Mouse (Mus musculus): ENCODE data around the gene Jph4. TPM values are rescaled to one million over a fixed set of nuclear protein-coding genes. Genes with fewer than 3 reads are reported as not detected.
A peak's percentile ranks its signal among the peaks of the same experiment; 100 is the strongest.

The Jph4 gene
- under 1 TPM in 1 of 2 experiments, not detected in 1; 0.23 TPM for total RNA-seq (2021)
- polyA plus RNA-seq (2012; rRNA removed): 0.25 and 0.32 TPM in 2 replicates
- long read RNA-seq: 0 reads

DNA sequence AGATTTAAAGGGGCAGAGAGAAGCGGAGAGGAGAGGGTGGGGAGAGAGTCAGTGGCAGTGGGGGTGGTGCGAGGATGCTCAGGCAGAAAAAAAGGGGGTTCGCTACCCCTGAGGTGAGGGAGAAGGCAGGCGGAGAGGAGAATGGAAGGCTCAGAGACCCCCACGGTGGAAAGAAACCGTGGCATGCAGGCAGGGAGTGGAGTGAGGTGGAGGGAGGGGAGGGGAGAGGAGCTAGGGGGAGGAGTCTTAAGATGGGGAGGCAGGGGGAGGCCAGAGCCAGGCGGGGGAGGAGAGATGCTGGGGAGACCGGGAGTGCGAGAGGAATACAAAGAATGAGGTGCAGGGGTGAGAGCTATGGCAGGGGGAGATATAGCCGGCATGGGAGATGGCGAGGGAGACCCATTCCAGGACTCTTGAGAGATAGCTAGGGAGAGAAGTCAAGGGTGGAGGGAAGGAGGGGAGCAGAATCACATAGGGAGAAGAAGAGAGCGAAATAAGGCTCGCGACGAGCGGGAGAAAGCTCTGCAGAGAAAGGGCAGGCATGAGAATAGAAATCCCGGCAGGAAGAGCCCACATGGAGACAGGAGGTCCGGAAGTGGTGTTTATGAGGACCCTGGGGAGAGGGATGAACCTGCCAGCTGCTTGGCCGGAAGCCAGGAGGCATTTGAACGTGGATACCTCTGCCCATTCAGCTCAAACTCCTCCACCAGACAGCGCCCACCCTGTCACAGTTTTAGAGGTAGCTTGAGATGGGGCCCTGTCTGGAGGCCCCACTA is at the start of gene Jph4:
Gene Jph4, minus strand, starts transcription at position 511 of the 776 bp plus-strand sequence.
- Histone ChIP-seq H3K27ac (no peak within 1 kb of the TSS), H3K4me1 (ENCODE audit: control insufficient read depth, insufficient read depth, low read length) (peaks cover 4% of the 10 kb centered on the region), H3K27me3 (ENCODE audit: control insufficient read depth, insufficient read depth, low read length) (peaks cover 24% of the 10 kb centered on the region), H3K36me3 (ENCODE audit: control insufficient read depth, insufficient read depth, low read length) (no peaks in the 10 kb centered on the region), H3K79me2 (replicated peaks; ENCODE audit: control insufficient read depth, insufficient read depth, low read length) (no peaks in the 10 kb centered on the region), H3K9ac (ENCODE audit: low read depth, low read length) (no peak within 1 kb of the TSS), H3K4me3 (no peak within 1 kb of the TSS)
- 14% methylated on average over 21 of the region's 21 CpGs for WGBS
- TF ChIP-seq EP300 (IDR thresholded peaks at IDR 0.05; ENCODE audit: insufficient read depth, low read depth, low read length) (no peak), CTCF (IDR thresholded peaks at IDR 0.05) (no peak), POLR2A (IDR thresholded peaks at IDR 0.05; ENCODE audit: insufficient read depth, low read depth, low read length) (no peak)
- DNase-seq: no peak
- intact Hi-C loops (cut with DNase I): no loop called here

DNA sequence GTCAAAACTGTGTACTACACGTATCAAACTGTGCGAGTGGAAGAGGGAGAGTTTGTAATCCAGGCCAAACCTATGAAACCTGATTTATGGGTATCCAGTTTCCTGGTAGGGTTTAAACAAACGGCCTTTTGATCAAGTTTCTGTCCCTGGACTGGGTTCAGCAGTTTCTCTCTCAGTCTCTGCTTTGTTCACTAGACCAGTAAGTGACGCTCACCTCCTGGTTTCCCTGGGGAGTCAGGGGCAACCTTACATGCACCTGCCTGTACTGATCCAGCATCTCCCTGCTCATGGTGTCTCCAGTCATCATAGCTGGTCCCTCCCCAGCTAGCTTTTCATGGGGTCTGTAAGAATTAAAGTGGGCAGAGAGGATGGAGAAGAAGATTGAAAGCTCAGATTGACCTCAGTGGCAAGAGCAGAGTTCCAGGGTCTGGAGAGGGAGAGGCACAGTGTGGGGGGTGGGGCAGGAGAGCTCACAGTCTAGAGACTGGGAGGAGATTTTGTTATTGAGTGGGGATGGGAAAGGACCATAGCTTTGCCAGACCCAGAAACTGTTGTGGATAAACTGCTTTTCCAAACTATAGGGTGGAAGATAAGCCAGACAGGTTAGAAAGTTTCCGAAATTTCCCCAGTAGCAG is 47.6 kb upstream of the Jph4 start:
- no peak overlapping the region for H3K9ac ChIP-seq (ENCODE audit: low read depth, low read length)
- intact Hi-C loops (cut with DNase I): no loop called here
- no peaks in the 10 kb centered on the region for H3K36me3 ChIP-seq (ENCODE audit: control insufficient read depth, insufficient read depth, low read length)
- H3K27ac ChIP-seq: no peak overlapping the region
- WGBS: 82% methylated on average over 5 of the region's 5 CpGs
- H3K79me2 ChIP-seq (replicated peaks; ENCODE audit: control insufficient read depth, insufficient read depth, low read length): no peaks in the 10 kb centered on the region
- TF ChIP-seq CTCF (IDR thresholded peaks at IDR 0.05) (no peak), EP300 (IDR thresholded peaks at IDR 0.05; ENCODE audit: insufficient read depth, low read depth, low read length) (no peak), POLR2A (IDR thresholded peaks at IDR 0.05; ENCODE audit: insufficient read depth, low read depth, low read length) (no peak)
- H3K4me3 ChIP-seq: no peak overlapping the region
- H3K4me1 ChIP-seq (ENCODE audit: control insufficient read depth, insufficient read depth, low read length): no peaks in the 10 kb centered on the region
- DNase-seq: no peak
- no peaks in the 10 kb centered on the region; the same call in 1 of the 2 replicates for H3K27me3 ChIP-seq (ENCODE audit: control insufficient read depth, insufficient read depth, low read length)

DNA sequence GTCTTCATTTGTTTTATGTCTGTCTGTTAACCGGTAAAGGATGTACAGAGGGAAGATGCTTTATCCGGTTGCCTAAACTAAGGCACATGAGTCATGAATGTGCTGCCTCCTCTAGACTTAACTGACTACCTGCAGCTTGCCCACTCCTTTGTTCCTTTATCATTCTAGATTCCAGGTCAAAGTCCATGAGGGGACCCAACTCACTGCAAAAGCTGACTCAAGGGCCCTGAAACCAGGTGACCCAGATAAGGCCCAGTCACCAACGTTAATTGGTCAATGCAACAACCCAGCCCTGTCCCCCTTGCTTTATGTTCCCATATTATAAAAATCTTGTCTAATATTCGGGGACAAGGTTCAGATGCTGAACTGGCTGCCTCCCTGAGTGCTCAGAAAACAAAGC is 45.4 kb upstream of the Jph4 start:
- no peaks in the 10 kb centered on the region for H3K27me3 ChIP-seq (ENCODE audit: control insufficient read depth, insufficient read depth, low read length)
- DNase-seq: no peak
- H3K79me2 ChIP-seq (replicated peaks; ENCODE audit: control insufficient read depth, insufficient read depth, low read length): no peaks in the 10 kb centered on the region
- intact Hi-C loops (cut with DNase I): no loop called here
- WGBS: 74% methylated on average over 4 of the region's 4 CpGs
- H3K36me3 ChIP-seq (ENCODE audit: control insufficient read depth, insufficient read depth, low read length): no peaks in the 10 kb centered on the region
- no peak overlapping the region for H3K9ac ChIP-seq (ENCODE audit: low read depth, low read length)
- H3K27ac ChIP-seq: no peak overlapping the region
- no peak overlapping the region for H3K4me3 ChIP-seq
- TF ChIP-seq POLR2A (IDR thresholded peaks at IDR 0.05; ENCODE audit: insufficient read depth, low read depth, low read length): no peak
- no peaks in the 10 kb centered on the region for H3K4me1 ChIP-seq (ENCODE audit: control insufficient read depth, insufficient read depth, low read length)

DNA sequence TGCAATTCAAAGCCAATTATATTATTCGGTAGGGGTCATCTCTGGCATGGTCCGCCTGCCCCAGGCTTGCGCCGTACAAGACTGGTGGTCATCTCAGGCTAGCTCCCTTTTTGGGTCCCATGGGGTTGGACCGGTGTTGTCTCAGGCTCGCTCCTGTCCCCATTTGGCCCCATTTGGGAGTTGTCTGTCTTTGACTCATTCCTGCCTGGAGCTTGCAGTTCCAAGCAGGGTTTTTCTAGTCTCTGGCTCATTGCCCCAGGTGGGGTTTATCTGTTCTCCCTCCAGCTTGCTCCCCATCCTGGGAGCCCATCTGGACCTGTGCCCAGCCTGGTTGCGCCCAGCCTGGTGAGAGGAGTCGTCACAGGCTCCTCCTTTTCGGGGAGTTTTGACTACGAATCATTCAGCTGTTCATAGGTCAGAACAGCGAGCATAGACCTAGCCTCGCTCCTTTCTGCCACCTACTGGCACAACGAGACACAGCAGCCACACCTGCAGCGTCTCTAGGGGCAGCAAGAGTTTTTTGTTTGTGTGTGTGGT is 44.4 kb upstream of the Jph4 start:
- no peaks in the 10 kb centered on the region for H3K4me1 ChIP-seq (ENCODE audit: control insufficient read depth, insufficient read depth, low read length)
- intact Hi-C loops (cut with DNase I): loop anchor here (2.0 kb wide), 1 partner anchor 38 kb away; no protein-coding TSS in a partner anchor
- no peaks in the 10 kb centered on the region for H3K79me2 ChIP-seq (replicated peaks; ENCODE audit: control insufficient read depth, insufficient read depth, low read length)
- peak; percentile 69 to 81 for DNase-seq
- H3K27ac ChIP-seq: no peak overlapping the region
- no peaks in the 10 kb centered on the region for H3K36me3 ChIP-seq (ENCODE audit: control insufficient read depth, insufficient read depth, low read length)
- 25% methylated on average over 14 of the region's 14 CpGs for WGBS
- no peaks in the 10 kb centered on the region for H3K27me3 ChIP-seq (ENCODE audit: control insufficient read depth, insufficient read depth, low read length)
- H3K4me3 ChIP-seq: no peak overlapping the region
- no peak for TF ChIP-seq POLR2A (IDR thresholded peaks at IDR 0.05; ENCODE audit: insufficient read depth, low read depth, low read length)
- peak; percentile 94 for TF ChIP-seq CTCF (IDR thresholded peaks at IDR 0.05)
- H3K9ac ChIP-seq (ENCODE audit: low read depth, low read length): no peak overlapping the region

DNA sequence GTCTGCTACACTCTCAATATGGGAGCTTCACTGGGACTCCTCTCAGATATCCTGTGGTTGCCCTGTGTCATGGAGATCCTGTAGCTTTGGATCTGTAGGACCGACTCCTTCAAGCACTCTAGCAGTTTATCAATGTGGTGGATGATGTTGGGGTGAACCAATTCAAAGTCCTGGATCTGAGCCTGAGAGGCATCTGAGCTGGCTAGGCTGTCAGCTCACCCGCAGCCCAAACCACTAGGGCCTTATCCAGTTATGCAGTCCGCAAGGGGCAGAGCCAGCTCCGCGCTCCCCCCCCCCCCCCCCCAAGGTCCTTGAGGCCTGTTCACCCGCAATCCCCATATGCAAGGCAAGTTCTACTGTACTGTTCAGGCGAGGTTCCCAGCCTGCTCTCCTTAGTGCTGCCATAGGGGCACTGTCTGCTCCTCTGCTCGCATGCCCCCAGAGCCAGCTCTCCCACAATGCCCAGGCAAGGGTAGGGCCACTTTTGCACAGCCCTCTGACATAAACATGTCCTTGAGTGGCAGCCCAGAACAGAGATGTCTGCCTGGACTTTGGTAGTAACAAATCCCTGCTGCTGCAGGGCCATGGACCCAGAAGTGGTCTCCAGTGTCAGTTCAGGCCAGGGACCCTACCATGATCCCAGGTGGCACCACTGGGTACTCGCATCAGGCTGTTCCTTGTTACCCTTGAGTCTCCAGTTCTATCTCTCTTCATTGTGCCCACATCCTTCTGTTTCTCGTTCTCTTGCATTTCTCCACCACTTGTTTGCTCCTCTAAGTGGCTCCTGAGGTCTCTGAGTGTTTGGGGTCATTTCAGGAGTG is 43.7 kb upstream of the Jph4 start:
- H3K4me3 ChIP-seq: no peak overlapping the region
- no peak overlapping the region for H3K27ac ChIP-seq
- no peak overlapping the region for H3K9ac ChIP-seq (ENCODE audit: low read depth, low read length)
- no peaks in the 10 kb centered on the region for H3K36me3 ChIP-seq (ENCODE audit: control insufficient read depth, insufficient read depth, low read length)
- 72% methylated on average over 7 of the region's 10 CpGs for WGBS
- no peak for DNase-seq
- TF ChIP-seq CTCF (IDR thresholded peaks at IDR 0.05): no peak
- no peak for TF ChIP-seq POLR2A (IDR thresholded peaks at IDR 0.05; ENCODE audit: insufficient read depth, low read depth, low read length)
- TF ChIP-seq EP300 (IDR thresholded peaks at IDR 0.05; ENCODE audit: insufficient read depth, low read depth, low read length): no peak
- intact Hi-C loops (cut with DNase I): loop anchor here (2.0 kb wide), 1 partner anchor 38 kb away; no protein-coding TSS in a partner anchor
- no peaks in the 10 kb centered on the region for H3K79me2 ChIP-seq (replicated peaks; ENCODE audit: control insufficient read depth, insufficient read depth, low read length)
- no peaks in the 10 kb centered on the region for H3K4me1 ChIP-seq (ENCODE audit: control insufficient read depth, insufficient read depth, low read length)
- no peaks in the 10 kb centered on the region for H3K27me3 ChIP-seq (ENCODE audit: control insufficient read depth, insufficient read depth, low read length)
